11 mouse cellular contexts compared by ENCODE assay signal in genomic region chr5:73236894-73237334, GRCm38 (mm10). TPM values are rescaled to one million over a fixed set of nuclear protein-coding genes. Genes with fewer than 3 reads are reported as not detected.
DNase-seq lines count a peak whose midpoint lies in the region; ATAC-seq and TF ChIP-seq lines count a peak whose summit lies in the region.
"Had no signal": no experiment of that assay in that cellular context is flagged by ENCODE, and none has a peak within 500 bp of the region (broad histone marks: within the 10 kb centered on the region; RNA-seq: fewer than 3 reads in every experiment).

No protein-coding gene starts in this region.

- DNase-seq in hindbrain, embryonic 10.5 days (ENCODE audit: low spot score): peak; percentile 31
- no peak for DNase-seq in hindbrain, embryonic 14.5 days (ENCODE audit: low spot score)
- DNase-seq in CD4-positive helper T cell, adult 2 months (ENCODE audit: low read depth, low spot score): peak; percentile 27
- DNase-seq in left cerebral cortex, adult 8-10 months (ENCODE audit: low spot score in 2 of 2): no peak
- DNase-seq in ovary, postnatal 14 days (ENCODE audit: low spot score): no peak
- DNase-seq: cerebellum, adult 18-20 months had no signal

- H3K9ac ChIP-seq in hindbrain, embryonic 14.5 days: no peak overlapping the region
- no peak overlapping the region for H3K9ac ChIP-seq in ES-Bruce4 (ENCODE audit: low read depth, poor library complexity, severe bottlenecking)
- 0 out of 2 replicates have a peak overlapping the region, but pooled peaks have one; percentile 3 for H3K9ac ChIP-seq in hindbrain, embryonic 16.5 days (ENCODE audit: low read depth, low read length)
- H3K9ac ChIP-seq: limb, embryonic 12.5 days had no signal

- 6% methylated on average over 6 of the region's 6 CpGs for WGBS in hindbrain, embryonic 10.5 days
- 12% methylated on average over 6 of the region's 6 CpGs for WGBS in hindbrain, embryonic 14.5 days
- 12% methylated on average over 6 of the region's 6 CpGs for WGBS in hindbrain, embryonic 16.5 days

- peak overlapping the region; percentile 80 for H3K27ac ChIP-seq in hindbrain, embryonic 10.5 days
- no peak overlapping the region for H3K27ac ChIP-seq in hindbrain, embryonic 14.5 days
- H3K27ac ChIP-seq in ES-Bruce4 (ENCODE audit: insufficient read depth, low read length): peak overlapping the region; percentile 66
- no peak overlapping the region for H3K27ac ChIP-seq in hindbrain, embryonic 16.5 days (ENCODE audit: low read depth, low read length)
- H3K27ac ChIP-seq: limb, embryonic 12.5 days; macrophage had no signal

- no peaks in the 10 kb centered on the region for H3K36me3 ChIP-seq in hindbrain, embryonic 10.5 days
- no peaks in the 10 kb centered on the region for H3K36me3 ChIP-seq in hindbrain, embryonic 14.5 days (replicated peaks; ENCODE audit: control insufficient read depth, insufficient read depth)
- H3K36me3 ChIP-seq in ES-Bruce4 (ENCODE audit: control insufficient read depth, insufficient read depth, low read length, poor library complexity, severe bottlenecking): no peaks in the 10 kb centered on the region
- H3K36me3 ChIP-seq in hindbrain, embryonic 16.5 days (ENCODE audit: control insufficient read depth, insufficient read depth, low read length): no peaks in the 10 kb centered on the region
- H3K36me3 ChIP-seq: limb, embryonic 12.5 days had no signal

- no peaks in the 10 kb centered on the region for H3K9me3 ChIP-seq in hindbrain, embryonic 10.5 days
- no peaks in the 10 kb centered on the region for H3K9me3 ChIP-seq in hindbrain, embryonic 14.5 days (ENCODE audit: control insufficient read depth, low read length)
- H3K9me3 ChIP-seq in ES-Bruce4 (replicated peaks; ENCODE audit: control insufficient read depth, insufficient read depth, low read length, poor library complexity, severe bottlenecking): no peaks in the 10 kb centered on the region
- no peaks in the 10 kb centered on the region for H3K9me3 ChIP-seq in hindbrain, embryonic 16.5 days (ENCODE audit: control insufficient read depth, low read length)
- H3K9me3 ChIP-seq: limb, embryonic 12.5 days had no signal

- no peak for TF ChIP-seq POLR2A in ES-Bruce4 (IDR thresholded peaks at IDR 0.05; ENCODE audit: insufficient read depth, low read length)

- H3K4me2 ChIP-seq in hindbrain, embryonic 14.5 days (replicated peaks): no peak overlapping the region
- H3K4me2 ChIP-seq in hindbrain, embryonic 16.5 days (ENCODE audit: low read length): no peak overlapping the region
- H3K4me2 ChIP-seq: limb, embryonic 12.5 days had no signal

- no peak overlapping the region for H3K4me3 ChIP-seq in hindbrain, embryonic 10.5 days
- H3K4me3 ChIP-seq in hindbrain, embryonic 14.5 days (replicated peaks; ENCODE audit: low read length): no peak overlapping the region
- peak overlapping the region; percentile 41; the same call in 1 of the 2 replicates for H3K4me3 ChIP-seq in ES-Bruce4 (ENCODE audit: low read depth, low read length)
- no peak overlapping the region for H3K4me3 ChIP-seq in hindbrain, embryonic 16.5 days (ENCODE audit: low read length)
- H3K4me3 ChIP-seq: limb, embryonic 12.5 days had no signal

- TF ChIP-seq CTCF in ES-Bruce4 (IDR thresholded peaks at IDR 0.05; ENCODE audit: low read depth, low read length): no peak

- peaks cover 44% of the 10 kb centered on the region for H3K4me1 ChIP-seq in hindbrain, embryonic 10.5 days (replicated peaks)
- H3K4me1 ChIP-seq in hindbrain, embryonic 14.5 days (replicated peaks; ENCODE audit: control insufficient read depth, insufficient read depth, low read length): peaks cover 27% of the 10 kb centered on the region
- H3K4me1 ChIP-seq in ES-Bruce4 (ENCODE audit: control insufficient read depth, insufficient read depth, low read length): peaks cover 5% of the 10 kb centered on the region
- H3K4me1 ChIP-seq in hindbrain, embryonic 16.5 days (ENCODE audit: control insufficient read depth, insufficient read depth, low read depth, low read length): peaks cover 8% of the 10 kb centered on the region

- no peak for TF ChIP-seq EP300 in ES-Bruce4 (IDR thresholded peaks at IDR 0.05; ENCODE audit: insufficient read depth, low read depth, low read length)

- ATAC-seq in hindbrain, embryonic 14.5 days (ENCODE audit: low FRiP score): no peak
- ATAC-seq in hindbrain, embryonic 16.5 days: no peak
- ATAC-seq: inflammation-experienced regulatory T-cells, adult 6 months had no signal

- no peaks in the 10 kb centered on the region for H3K27me3 ChIP-seq in hindbrain, embryonic 10.5 days (ENCODE audit: insufficient read depth, poor library complexity, severe bottlenecking)
- no peaks in the 10 kb centered on the region for H3K27me3 ChIP-seq in hindbrain, embryonic 14.5 days (ENCODE audit: control insufficient read depth, insufficient read depth, low read length)
- H3K27me3 ChIP-seq in ES-Bruce4 (ENCODE audit: control insufficient read depth, insufficient read depth, low read length, poor library complexity, severe bottlenecking): no peaks in the 10 kb centered on the region
- H3K27me3 ChIP-seq in hindbrain, embryonic 16.5 days (replicated peaks; ENCODE audit: control insufficient read depth, insufficient read depth, low read length): no peaks in the 10 kb centered on the region
- H3K27me3 ChIP-seq: limb, embryonic 12.5 days had no signal

RNA-seq across cellular contexts. Expression of gene Fryl, which starts 19.5 kb away (rescaled TPM):
- 29.4 and 30.7 TPM in 2 replicates for polyA plus RNA-seq in hindbrain, embryonic 10.5 days (2016; fragmentation: Nextera tagmentation; extraction: Ambion mirVana)
- 40.7 and 45.2 TPM in 2 replicates for polyA plus RNA-seq in hindbrain, embryonic 14.5 days (2014; fragmentation: Nextera tagmentation; extraction: Ambion mirVana)
- 94.8 and 101 TPM in 2 replicates for polyA plus RNA-seq in ES-Bruce4 (2011; ENCODE audit: insufficient read depth, insufficient read length, low read depth, missing spikeins)
- 29.3 and 32.1 TPM in 2 replicates for polyA plus RNA-seq in hindbrain, embryonic 16.5 days (2015; fragmentation: Nextera tagmentation; extraction: Ambion mirVana)
- total RNA-seq in left cerebral cortex, adult 8-10 months (2022): 10 to 100 TPM; 58.6 to 81.9 (median 72.1) TPM

RNA-seq across cellular contexts. Expression of gene Ociad1, which starts 55.7 kb away (rescaled TPM):
- polyA plus RNA-seq in hindbrain, embryonic 10.5 days (2016; fragmentation: Nextera tagmentation; extraction: Ambion mirVana): 151 and 227 TPM in 2 replicates
- 226 and 246 TPM in 2 replicates for polyA plus RNA-seq in hindbrain, embryonic 14.5 days (2014; fragmentation: Nextera tagmentation; extraction: Ambion mirVana)
- 291 and 334 TPM in 2 replicates for polyA plus RNA-seq in ES-Bruce4 (2011; ENCODE audit: insufficient read depth, insufficient read length, low read depth, missing spikeins)
- polyA plus RNA-seq in hindbrain, embryonic 16.5 days (2015; fragmentation: Nextera tagmentation; extraction: Ambion mirVana): 352 and 402 TPM in 2 replicates
- total RNA-seq in left cerebral cortex, adult 8-10 months (2022): 100 to 1,000 TPM; 447 to 503 (median 477) TPM

Comparison
In these comparisons a context has a peak if more than half of its experiments do, and no peak if none do; other contexts are left out.
1. DNase-seq: peak in hindbrain, embryonic 10.5 days (single experiment) and CD4-positive helper T cell, adult 2 months (single experiment); none in hindbrain, embryonic 14.5 days (single experiment), left cerebral cortex, adult 8-10 months (0 of 2) and ovary, postnatal 14 days (single experiment).
2. H3K27ac ChIP-seq: peak in hindbrain, embryonic 10.5 days (single experiment) and ES-Bruce4 (single experiment); none in hindbrain, embryonic 14.5 days (single experiment) and hindbrain, embryonic 16.5 days (single experiment).